Comparison of ENCODE assay signal across 16 mouse cellular contexts in the genomic region with DNA sequence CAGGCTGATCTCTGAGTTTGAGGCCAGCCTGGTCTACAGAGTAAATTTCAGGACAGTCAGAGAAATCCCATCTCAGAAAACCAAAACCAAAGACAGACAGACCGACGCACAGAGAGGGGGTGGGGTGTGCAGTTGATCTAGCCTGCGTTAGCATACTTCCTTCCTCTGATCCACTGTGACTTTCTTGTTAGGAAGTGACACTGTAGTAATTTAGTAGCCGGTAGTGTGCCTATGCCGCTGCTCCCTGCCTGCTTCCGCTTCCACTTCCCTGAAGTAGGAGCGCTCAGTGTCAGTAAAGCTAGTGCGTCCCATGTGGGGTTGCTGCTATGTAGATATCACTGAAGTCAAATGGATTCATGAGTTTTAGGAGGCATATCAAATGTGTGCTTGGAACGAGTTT. TPM values are rescaled to one million over a fixed set of nuclear protein-coding genes. Genes with fewer than 3 reads are reported as not detected.
DNase-seq lines count a peak whose midpoint lies in the region; ATAC-seq and TF ChIP-seq lines count a peak whose summit lies in the region.
"Had no signal": no experiment of that assay in that cellular context is flagged by ENCODE, and none has a peak within 500 bp of the region (broad histone marks: within the 10 kb centered on the region; RNA-seq: fewer than 3 reads in every experiment).

No protein-coding gene starts in this region.

- no peak overlapping the region for H3K27ac ChIP-seq in left cerebral cortex, adult 2 months
- H3K27ac ChIP-seq: hindbrain, embryonic 13.5 days; neural tube, embryonic 13.5 days had no signal

- intact Hi-C loops in heart, postnatal 36 days (cut with DNase I): loop anchor here (10.0 kb wide), 1 partner anchor 794 kb away; no protein-coding TSS in a partner anchor
- intact Hi-C loops in left cerebral cortex, adult 2 months (cut with DNase I): no loop called here

- H3K4me3 ChIP-seq in left cerebral cortex, adult 2 months: no peak overlapping the region
- H3K4me3 ChIP-seq: erythroblast, embryonic 14.5 days; hindbrain, embryonic 13.5 days; neural tube, embryonic 13.5 days had no signal

- no peak for TF ChIP-seq CTCF in left cerebral cortex, adult 2 months (IDR thresholded peaks at IDR 0.05)

- ATAC-seq in monocyte, adult 5-6 weeks (replicated peaks; ENCODE audit: insufficient number of reproducible peaks, low FRiP score, low TSS enrichment, poor library complexity, severe bottlenecking): peak; percentile 43; the same call in 1 of the 2 replicates
- ATAC-seq: forebrain, postnatal 0 days had no signal

- DNase-seq in gastrocnemius, postnatal 25 days: peak; percentile 7
- DNase-seq in gastrocnemius, adult 8-10 months (ENCODE audit: low spot score in 2 of 2): no peak
- DNase-seq in kidney, postnatal 10 days: peak; percentile 27
- DNase-seq in kidney, adult 18-20 months: no peak
- peak; percentile 12 to 15 for DNase-seq in heart, postnatal 36 days
- no peak for DNase-seq in left cerebral cortex, adult 2 months (ENCODE audit: extremely low spot score in 1 of 2, low spot score in 2 of 2)
- DNase-seq in thymus, postnatal 10 days (ENCODE audit: low spot score in 2 of 2): no peak
- DNase-seq: adrenal gland, adult 8-10 months; cerebellum, adult 9-11 months; forebrain, postnatal 0 days; spleen, adult 18-20 months; thymus, postnatal 36 days had no signal

RNA-seq across cellular contexts. Expression of a gene that starts 13.0 kb away (rescaled TPM):
- total RNA-seq in gastrocnemius, postnatal 25 days (2021): 1 to 10 TPM; 4.3 to 5.8 TPM
- 1 to 10 TPM; 2.9 to 4.3 (median 3.7) TPM for total RNA-seq in gastrocnemius, adult 8-10 months (2022)
- total RNA-seq in heart, postnatal 36 days (2021): 1 to 10 TPM; 9.0 to 9.4 TPM
- total RNA-seq in monocyte, adult 5-6 weeks (2017): 13.1 to 22.8 TPM (median 14.4 TPM) in 3 replicates
- 10 to 100 TPM; 25.9 to 26.6 TPM for total RNA-seq in left cerebral cortex, adult 2 months (2021)

Comparison
In these comparisons a context has a peak if more than half of its experiments do, and no peak if none do; other contexts are left out.
1. DNase-seq: peak in gastrocnemius, postnatal 25 days (single experiment), kidney, postnatal 10 days (single experiment) and heart, postnatal 36 days (2 of 2); none in gastrocnemius, adult 8-10 months (0 of 2), kidney, adult 18-20 months (single experiment), left cerebral cortex, adult 2 months (0 of 2) and thymus, postnatal 10 days (0 of 2).